Mouse (Mus musculus) CH12F3 (cell line): ENCODE measurements around the gene Arf1.

ENCODE experiments used
- in situ Hi-C: fragments of 300-500 bp; cut with MboI; formaldehyde crosslinking; loops from 2 replicates; pipeline ENCODE4 v1.14.3; 2020; ENCODE audit warnings: low sequenced_read_pairs

Arf1 gene

DNA sequence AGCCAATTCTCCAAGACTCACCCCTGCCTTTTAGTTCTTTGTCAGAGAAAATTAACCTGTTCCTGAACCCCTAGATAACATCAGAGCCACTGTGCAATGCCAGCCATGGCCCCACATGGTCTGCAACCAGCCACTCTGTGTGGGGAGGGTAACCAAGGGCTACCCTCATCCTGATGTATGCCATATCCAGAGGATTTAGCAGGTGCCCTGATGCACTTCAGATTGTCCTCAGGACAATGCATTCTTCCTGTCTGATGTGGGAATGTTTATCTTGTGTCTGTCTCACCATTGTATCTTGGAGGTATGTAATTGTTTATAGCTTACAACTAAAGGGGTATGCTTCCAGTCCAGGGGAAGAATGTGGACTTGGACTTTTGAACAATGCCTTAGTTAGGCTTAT is 31.8 kb downstream of the Arf1 start:
- in situ Hi-C loops = no loop called here

GRCm38 (mm10) chr11:59192059-59192386 is 36.0 kb downstream of the Arf1 start, which contains the start of gene Guk1:
Guk1 (minus strand) TSS chr11:59192212.
- in situ Hi-C loops = no loop called here

GRCm38 (mm10) chr11:59191231-59192058 is 36.6 kb downstream of the Arf1 start:
- in situ Hi-C loops = no loop called here

- in situ Hi-C loops = no loop called here
Observed at GRCm38 (mm10) chr11:59187706-59188105, 40.4 kb downstream of the Arf1 start.

DNA sequence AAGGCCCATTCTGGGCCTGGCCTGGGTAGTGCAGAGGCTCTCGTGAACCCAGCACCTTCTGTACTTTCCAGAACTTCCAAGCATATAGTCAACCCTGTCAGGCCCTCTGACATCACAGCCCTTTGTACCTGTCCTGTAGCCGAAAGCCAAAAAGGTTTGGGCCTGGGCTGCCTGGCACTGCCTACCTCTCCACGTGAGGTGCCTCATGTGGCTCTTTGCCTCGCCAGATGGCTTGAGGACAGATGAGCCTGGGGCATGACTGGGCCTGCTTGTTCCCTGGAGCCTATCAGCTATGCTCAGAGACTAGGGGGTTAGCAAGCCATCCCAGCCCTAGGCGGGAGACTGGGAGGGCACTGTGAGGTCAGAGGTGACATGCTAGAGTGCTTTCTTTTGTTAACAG is 42.6 kb downstream of the Arf1 start:
- in situ Hi-C loops = no loop called here

- in situ Hi-C loops = no loop called here
Observed at GRCm38 (mm10) chr11:59183821-59184220, 44.2 kb downstream of the Arf1 start.

- in situ Hi-C loops = no loop called here
Observed at GRCm38 (mm10) chr11:59182864-59183331, 45.2 kb downstream of the Arf1 start, which contains the start of gene Gjc2. Gjc2 (minus strand) TSS chr11:59183213.

- in situ Hi-C loops = no loop called here
Observed at GRCm38 (mm10) chr11:59176921-59177320, 51.1 kb downstream of the Arf1 start.

GRCm38 (mm10) chr11:59176475-59176874 is 51.6 kb downstream of the Arf1 start:
- in situ Hi-C loops = no loop called here

- in situ Hi-C loops = no loop called here
Observed at GRCm38 (mm10) chr11:59174189-59174838, 53.8 kb downstream of the Arf1 start.

- in situ Hi-C loops = no loop called here
Observed at GRCm38 (mm10) chr11:59170549-59170948, 57.5 kb downstream of the Arf1 start.

DNA sequence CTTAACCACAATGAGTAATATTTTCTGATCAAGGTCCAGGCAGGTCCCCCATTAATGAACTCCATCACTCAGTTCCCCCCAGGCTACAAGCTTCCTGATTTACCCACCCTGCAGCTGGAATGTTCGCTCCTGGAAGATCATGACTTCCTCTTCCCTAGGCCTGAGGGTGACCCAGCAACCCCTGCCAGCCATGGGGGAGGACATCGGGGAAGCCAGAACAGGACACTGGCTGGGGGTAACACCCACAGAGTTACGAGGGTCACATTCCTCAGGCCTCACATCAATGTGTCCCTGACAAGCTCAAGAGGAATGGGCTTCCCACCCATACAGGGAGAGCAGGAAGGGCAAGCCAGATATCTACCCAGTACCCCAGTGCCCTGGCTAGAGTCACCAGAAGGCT is 58.3 kb downstream of the Arf1 start:
- in situ Hi-C loops = no loop called here

- in situ Hi-C loops = no loop called here
Observed at GRCm38 (mm10) chr11:59165616-59166241, 62.3 kb downstream of the Arf1 start.

- in situ Hi-C loops = no loop called here
Observed at GRCm38 (mm10) chr11:59164384-59164783, 63.7 kb downstream of the Arf1 start.

- in situ Hi-C loops = no loop called here
Observed at GRCm38 (mm10) chr11:59163255-59164236, 64.5 kb downstream of the Arf1 start, which contains the start of gene Iba57. Iba57 (minus strand) TSS chr11:59163739.

GRCm38 (mm10) chr11:59162443-59163254 is 65.4 kb downstream of the Arf1 start:
- in situ Hi-C loops = no loop called here
